Mouse (Mus musculus): ENCODE results near the gene Mrpl51.

DNA sequence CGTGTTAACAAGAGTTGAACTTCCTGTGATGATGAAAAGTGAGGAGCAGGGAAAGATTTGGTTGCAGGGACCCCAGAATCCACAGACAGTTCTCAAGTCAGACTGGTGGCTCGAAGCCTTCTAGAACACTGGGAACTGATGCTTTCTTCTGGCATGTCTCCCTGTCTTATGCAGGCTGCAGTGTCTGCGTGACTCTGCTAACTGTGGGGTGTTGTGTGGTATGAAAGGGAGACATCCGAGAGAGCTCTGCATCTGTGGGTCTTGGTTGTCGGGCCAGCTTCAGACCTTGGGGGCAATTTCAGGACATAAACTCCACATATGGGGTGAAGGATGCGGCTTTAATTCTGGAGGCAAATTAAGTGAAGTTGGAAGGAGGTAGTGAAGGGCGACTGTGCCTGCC, 45.5 kb upstream of the Mrpl51 start:
- TF ChIP-seq ZC3H11A (IDR thresholded peaks at IDR 0.05; ENCODE audit: borderline replicate concordance, low read depth, low read length) (no peak), CHD2 (IDR thresholded peaks at IDR 0.05; ENCODE audit: low read depth, low read length) (no peak), HCFC1 (IDR thresholded peaks at IDR 0.05; ENCODE audit: borderline replicate concordance, insufficient read depth, low read length) (no peak), MAFK (IDR thresholded peaks at IDR 0.05; ENCODE audit: insufficient read depth, low read depth, low read length) (no peak), ZNF384 (IDR thresholded peaks at IDR 0.05; ENCODE audit: low read depth, low read length) (no peak)

Measured in ES-E14 (cell line).